ENCODE assay signal across 17 mouse cellular contexts in the genomic region with DNA sequence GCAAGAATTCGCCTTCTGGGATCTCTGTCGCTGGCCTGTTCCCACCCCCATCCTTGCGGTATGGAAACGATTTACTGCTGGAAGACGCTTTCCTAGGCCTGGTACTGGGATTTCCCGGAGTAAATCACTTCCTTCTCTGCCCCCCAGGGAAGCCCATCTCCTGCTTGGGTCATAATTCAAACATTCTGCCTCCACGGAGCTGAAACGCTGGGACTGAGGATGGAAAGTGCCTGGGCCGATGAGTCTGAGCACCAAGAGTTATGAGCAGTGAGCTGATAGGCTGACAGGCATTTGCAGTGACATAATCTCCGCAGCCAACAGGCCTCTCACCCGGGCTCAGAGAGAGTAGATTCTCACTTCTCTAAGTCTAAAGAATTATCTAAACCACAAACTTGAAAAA. TPM values are rescaled to one million over a fixed set of nuclear protein-coding genes. Genes with fewer than 3 reads are reported as not detected.
DNase-seq lines count a peak whose midpoint lies in the region; ATAC-seq and TF ChIP-seq lines count a peak whose summit lies in the region.
"Had no signal": no experiment of that assay in that cellular context is flagged by ENCODE, and none has a peak within 500 bp of the region (broad histone marks: within the 10 kb centered on the region; RNA-seq: fewer than 3 reads in every experiment).

No protein-coding gene starts in this region.

- no peaks in the 10 kb centered on the region for H3K27me3 ChIP-seq in forebrain, embryonic 10.5 days (ENCODE audit: poor library complexity, severe bottlenecking)
- H3K27me3 ChIP-seq in forebrain, embryonic 15.5 days, result no peaks in the 10 kb centered on the region
- no peaks in the 10 kb centered on the region for H3K27me3 ChIP-seq in embryonic facial prominence, embryonic 14.5 days (replicated peaks; ENCODE audit: control insufficient read depth, insufficient read depth, low read length)
- no peaks in the 10 kb centered on the region for H3K27me3 ChIP-seq in limb, embryonic 14.5 days (ENCODE audit: control insufficient read depth, insufficient read depth, low read length)
- no peaks in the 10 kb centered on the region for H3K27me3 ChIP-seq in midbrain, embryonic 16.5 days (ENCODE audit: control insufficient read depth, insufficient read depth, low read depth, low read length)
- no peaks in the 10 kb centered on the region for H3K27me3 ChIP-seq in midbrain, embryonic 14.5 days (ENCODE audit: control insufficient read depth, insufficient read depth, low read length)
- H3K27me3 ChIP-seq: forebrain, embryonic 13.5 days; megakaryocyte, embryonic 14.5 days had no signal

- no peak for TF ChIP-seq POLR2A in limb, embryonic 14.5 days (IDR thresholded peaks at IDR 0.05; ENCODE audit: borderline replicate concordance, extremely low read depth, insufficient read depth, insufficient read length)

- H3K36me3 ChIP-seq in forebrain, embryonic 10.5 days (replicated peaks), result no peaks in the 10 kb centered on the region
- H3K36me3 ChIP-seq in forebrain, embryonic 15.5 days, result no peaks in the 10 kb centered on the region
- no peaks in the 10 kb centered on the region for H3K36me3 ChIP-seq in embryonic facial prominence, embryonic 14.5 days (ENCODE audit: control insufficient read depth, insufficient read depth, low read length)
- H3K36me3 ChIP-seq in limb, embryonic 14.5 days (ENCODE audit: control insufficient read depth, insufficient read depth, low read length), result no peaks in the 10 kb centered on the region
- H3K36me3 ChIP-seq in midbrain, embryonic 16.5 days (ENCODE audit: control insufficient read depth, insufficient read depth, low read length), result no peaks in the 10 kb centered on the region
- H3K36me3 ChIP-seq in midbrain, embryonic 14.5 days (ENCODE audit: control insufficient read depth, insufficient read depth, low read length), result no peaks in the 10 kb centered on the region

- H3K27ac ChIP-seq in forebrain, embryonic 10.5 days, result peak overlapping the region; percentile 22; the same call in 1 of the 2 replicates
- H3K27ac ChIP-seq in forebrain, embryonic 15.5 days (replicated peaks), result no peak overlapping the region
- peak overlapping the region; percentile 77 for H3K27ac ChIP-seq in embryonic facial prominence, embryonic 14.5 days (replicated peaks; ENCODE audit: low read depth, low read length)
- peak overlapping the region; percentile 15; the same call in 1 of the 2 replicates for H3K27ac ChIP-seq in limb, embryonic 14.5 days (replicated peaks; ENCODE audit: low read depth, low read length)
- H3K27ac ChIP-seq in midbrain, embryonic 16.5 days (ENCODE audit: low read length), result no peak overlapping the region
- H3K27ac ChIP-seq in midbrain, embryonic 14.5 days (replicated peaks; ENCODE audit: low read depth, low read length), result no peak overlapping the region
- H3K27ac ChIP-seq: forebrain, embryonic 13.5 days; hindbrain, embryonic 14.5 days had no signal

- H3K4me2 ChIP-seq in forebrain, embryonic 15.5 days (replicated peaks), result no peak overlapping the region
- no peak overlapping the region for H3K4me2 ChIP-seq in embryonic facial prominence, embryonic 14.5 days (ENCODE audit: low read depth, low read length)
- H3K4me2 ChIP-seq in limb, embryonic 14.5 days (replicated peaks; ENCODE audit: low read depth, low read length, severe bottlenecking), result no peak overlapping the region
- no peak overlapping the region for H3K4me2 ChIP-seq in midbrain, embryonic 16.5 days (ENCODE audit: low read length)
- no peak overlapping the region for H3K4me2 ChIP-seq in midbrain, embryonic 14.5 days (ENCODE audit: low read length)
- H3K4me2 ChIP-seq: forebrain, embryonic 13.5 days; hindbrain, embryonic 14.5 days; liver, embryonic 11.5 days had no signal

- H3K9ac ChIP-seq in forebrain, embryonic 15.5 days (replicated peaks), result no peak overlapping the region
- H3K9ac ChIP-seq in embryonic facial prominence, embryonic 14.5 days (ENCODE audit: low read depth, low read length), result 0 out of 2 replicates have a peak overlapping the region, but pooled peaks have one; percentile 37
- no peak overlapping the region for H3K9ac ChIP-seq in limb, embryonic 14.5 days (ENCODE audit: low read depth, low read length, severe bottlenecking)
- H3K9ac ChIP-seq in midbrain, embryonic 16.5 days (ENCODE audit: low read depth, low read length), result no peak overlapping the region
- H3K9ac ChIP-seq in midbrain, embryonic 14.5 days (replicated peaks; ENCODE audit: low read length), result no peak overlapping the region
- H3K9ac ChIP-seq: forebrain, embryonic 13.5 days; hindbrain, embryonic 14.5 days had no signal

- DNase-seq in forebrain, embryonic 10.5 days (ENCODE audit: extremely low spot score, low spot score), result peak; percentile 17
- DNase-seq in embryo, embryonic 10 days (ENCODE audit: low spot score), result peak; percentile 65
- peak; percentile 72 for DNase-seq in embryonic facial prominence, embryonic 14.5 days (ENCODE audit: low spot score)
- DNase-seq in limb, embryonic 14.5 days (ENCODE audit: low spot score), result peak; percentile 63
- no peak for DNase-seq in midbrain, embryonic 14.5 days
- no peak for DNase-seq in cerebellum, adult 18-20 months
- DNase-seq: adrenal gland, adult 2 months; cerebellum, adult 11-12 months; gastrocnemius, postnatal 10 days; kidney, adult 18-20 months; thymus, postnatal 25 days had no signal

- 48% methylated on average over 11 of the region's 11 CpGs for WGBS in forebrain, embryonic 10.5 days
- 61% methylated on average over 11 of the region's 11 CpGs for WGBS in forebrain, embryonic 15.5 days
- WGBS in embryonic facial prominence, embryonic 14.5 days, result 15% methylated on average over 11 of the region's 11 CpGs
- 3% methylated on average over 11 of the region's 11 CpGs for WGBS in limb, embryonic 14.5 days
- WGBS in midbrain, embryonic 16.5 days, result 56% methylated on average over 11 of the region's 11 CpGs
- 63% methylated on average over 11 of the region's 11 CpGs for WGBS in midbrain, embryonic 14.5 days

- H3K4me3 ChIP-seq in forebrain, embryonic 10.5 days, result no peak overlapping the region
- H3K4me3 ChIP-seq in forebrain, embryonic 15.5 days, result no peak overlapping the region
- H3K4me3 ChIP-seq in embryonic facial prominence, embryonic 14.5 days (ENCODE audit: low read depth, low read length), result no peak overlapping the region
- H3K4me3 ChIP-seq in limb, embryonic 14.5 days (replicated peaks; ENCODE audit: low read length), result no peak overlapping the region
- H3K4me3 ChIP-seq in midbrain, embryonic 16.5 days (ENCODE audit: low read depth, low read length), result no peak overlapping the region
- no peak overlapping the region for H3K4me3 ChIP-seq in midbrain, embryonic 14.5 days (replicated peaks; ENCODE audit: low read depth, low read length)
- H3K4me3 ChIP-seq: forebrain, embryonic 13.5 days; megakaryocyte, embryonic 14.5 days had no signal

- ATAC-seq in forebrain, embryonic 15.5 days (replicated peaks), result no peak
- no peak for ATAC-seq in embryonic facial prominence, embryonic 14.5 days (ENCODE audit: low read depth)
- ATAC-seq in limb, embryonic 14.5 days (ENCODE audit: low FRiP score, low read depth), result 0 out of 2 replicates have a peak, but pooled peaks have one; percentile 14
- no peak for ATAC-seq in midbrain, embryonic 16.5 days
- ATAC-seq in midbrain, embryonic 14.5 days (ENCODE audit: low FRiP score, low TSS enrichment), result no peak
- ATAC-seq: forebrain, embryonic 13.5 days had no signal

- peaks cover 27% of the 10 kb centered on the region for H3K4me1 ChIP-seq in forebrain, embryonic 10.5 days
- H3K4me1 ChIP-seq in forebrain, embryonic 15.5 days, result no peaks in the 10 kb centered on the region
- H3K4me1 ChIP-seq in embryonic facial prominence, embryonic 14.5 days (ENCODE audit: control insufficient read depth, insufficient read depth, low read length), result peaks cover 26% of the 10 kb centered on the region
- H3K4me1 ChIP-seq in limb, embryonic 14.5 days (ENCODE audit: control insufficient read depth, insufficient read depth, low read length), result peaks cover 33% of the 10 kb centered on the region
- no peaks in the 10 kb centered on the region for H3K4me1 ChIP-seq in midbrain, embryonic 16.5 days (ENCODE audit: control insufficient read depth, insufficient read depth, low read length)
- H3K4me1 ChIP-seq in midbrain, embryonic 14.5 days (ENCODE audit: control insufficient read depth, insufficient read depth, low read length), result no peaks in the 10 kb centered on the region
- H3K4me1 ChIP-seq: forebrain, embryonic 13.5 days had no signal

- H3K9me3 ChIP-seq in forebrain, embryonic 10.5 days, result no peaks in the 10 kb centered on the region
- H3K9me3 ChIP-seq in forebrain, embryonic 15.5 days, result no peaks in the 10 kb centered on the region
- H3K9me3 ChIP-seq in embryonic facial prominence, embryonic 14.5 days (ENCODE audit: control insufficient read depth, low read length), result no peaks in the 10 kb centered on the region
- H3K9me3 ChIP-seq in limb, embryonic 14.5 days (ENCODE audit: control insufficient read depth, low read length), result no peaks in the 10 kb centered on the region
- no peaks in the 10 kb centered on the region for H3K9me3 ChIP-seq in midbrain, embryonic 16.5 days (replicated peaks; ENCODE audit: control insufficient read depth, low read length, poor library complexity, severe bottlenecking)
- no peaks in the 10 kb centered on the region for H3K9me3 ChIP-seq in midbrain, embryonic 14.5 days (ENCODE audit: control insufficient read depth, low read length)
- H3K9me3 ChIP-seq: forebrain, embryonic 13.5 days; megakaryocyte, embryonic 14.5 days had no signal

RNA-seq across cellular contexts. Expression of gene Lactb, which starts 33.5 kb away (rescaled TPM):
- 9.2 and 9.6 TPM in 2 replicates for polyA plus RNA-seq in forebrain, embryonic 10.5 days (2016; fragmentation: Nextera tagmentation; extraction: Ambion mirVana)
- polyA plus RNA-seq in forebrain, embryonic 15.5 days (2015; fragmentation: Nextera tagmentation; extraction: Ambion mirVana), result 9.6 and 9.7 TPM in 2 replicates
- 8.9 and 9.8 TPM in 2 replicates for polyA plus RNA-seq in embryonic facial prominence, embryonic 14.5 days (2014; fragmentation: Nextera tagmentation; extraction: Ambion mirVana)
- 8.8 and 10.1 TPM in 2 replicates for polyA plus RNA-seq in limb, embryonic 14.5 days (2012; rRNA removed)
- 10.6 and 10.9 TPM in 2 replicates for polyA plus RNA-seq in limb, embryonic 14.5 days (2014; fragmentation: Nextera tagmentation; extraction: Ambion mirVana)
- 10.2 and 11.1 TPM in 2 replicates for polyA plus RNA-seq in midbrain, embryonic 16.5 days (2015; fragmentation: Nextera tagmentation; extraction: Ambion mirVana)
- polyA plus RNA-seq in midbrain, embryonic 14.5 days (2014; fragmentation: Nextera tagmentation; extraction: Ambion mirVana), result 14.2 and 14.8 TPM in 2 replicates

RNA-seq across cellular contexts. Expression of gene Tpm1, which starts 40.4 kb away (rescaled TPM):
- 334 and 342 TPM in 2 replicates for polyA plus RNA-seq in forebrain, embryonic 10.5 days (2016; fragmentation: Nextera tagmentation; extraction: Ambion mirVana)
- 118 and 121 TPM in 2 replicates for polyA plus RNA-seq in forebrain, embryonic 15.5 days (2015; fragmentation: Nextera tagmentation; extraction: Ambion mirVana)
- polyA plus RNA-seq in embryonic facial prominence, embryonic 14.5 days (2014; fragmentation: Nextera tagmentation; extraction: Ambion mirVana), result 985 and 1,264 TPM in 2 replicates
- 420 and 643 TPM in 2 replicates for polyA plus RNA-seq in limb, embryonic 14.5 days (2012; rRNA removed)
- polyA plus RNA-seq in limb, embryonic 14.5 days (2014; fragmentation: Nextera tagmentation; extraction: Ambion mirVana), result 724 and 728 TPM in 2 replicates
- polyA plus RNA-seq in midbrain, embryonic 16.5 days (2015; fragmentation: Nextera tagmentation; extraction: Ambion mirVana), result 156 and 159 TPM in 2 replicates
- polyA plus RNA-seq in midbrain, embryonic 14.5 days (2014; fragmentation: Nextera tagmentation; extraction: Ambion mirVana), result 96.7 and 124 TPM in 2 replicates

Comparison
In these comparisons a context has a peak if more than half of its experiments do, and no peak if none do; other contexts are left out.
1. H3K27ac ChIP-seq: peak in forebrain, embryonic 10.5 days (single experiment), embryonic facial prominence, embryonic 14.5 days (single experiment) and limb, embryonic 14.5 days (single experiment); none in forebrain, embryonic 15.5 days (single experiment), midbrain, embryonic 16.5 days (single experiment) and midbrain, embryonic 14.5 days (single experiment).
2. DNase-seq: peak in forebrain, embryonic 10.5 days (single experiment), embryo, embryonic 10 days (single experiment), embryonic facial prominence, embryonic 14.5 days (single experiment) and limb, embryonic 14.5 days (single experiment); none in midbrain, embryonic 14.5 days (single experiment) and cerebellum, adult 18-20 months (0 of 2).